Mouse (Mus musculus) testis, adult 2 months (tissue): ENCODE data around the gene Dnajc11. TPM values are rescaled to one million over a fixed set of nuclear protein-coding genes. Genes with fewer than 3 reads are reported as not detected.

Experiments
- H3K27ac ChIP-seq: fragments of 200-500 bp; 2 replicates; pipeline ENCODE4 v1.5.1; 2012; ENCODE audit warnings: low read depth, low read length; ENCODE audit not compliant: control insufficient read depth, insufficient read depth
- H3K27me3 ChIP-seq: fragments of 200-500 bp; 2 replicates; pipeline ENCODE4 v1.6.1; 2012; ENCODE audit warnings: mild to moderate bottlenecking, low read length, moderate library complexity; ENCODE audit not compliant: control insufficient read depth, insufficient read depth
- H3K36me3 ChIP-seq: fragments of 200-500 bp; 2 replicates; pipeline ENCODE4 v1.6.1; 2012; ENCODE audit warnings: mild to moderate bottlenecking, low read length; ENCODE audit not compliant: control insufficient read depth, insufficient read depth
- H3K4me1 ChIP-seq: fragments of 200-500 bp; 2 replicates; pipeline ENCODE4 v1.6.1; 2012; ENCODE audit warnings: low read length; ENCODE audit not compliant: control insufficient read depth, insufficient read depth
- H3K4me3 ChIP-seq: fragments of 200-500 bp; 2 replicates; pipeline ENCODE4 v1.5.1; 2012; ENCODE audit warnings: low read depth, mild to moderate bottlenecking, low read length, moderate library complexity, mixed read lengths; ENCODE audit not compliant: control insufficient read depth
- CTCF ChIP-seq: fragments of 200-500 bp; IDR thresholded peaks from 2 replicates; pipeline ENCODE4 v1.5.1; 2012; ENCODE audit warnings: low read depth, mild to moderate bottlenecking, inconsistent platforms, low read length, moderate library complexity; ENCODE audit not compliant: control insufficient read depth, insufficient read depth, insufficient replicate concordance
- POLR2A ChIP-seq: fragments of 200-500 bp; IDR thresholded peaks from 2 replicates; pipeline ENCODE4 v1.6.1; 2012; ENCODE audit warnings: low read depth, mild to moderate bottlenecking, inconsistent platforms, low read length, moderate library complexity; ENCODE audit not compliant: control insufficient read depth
- polyA plus RNA-seq: library from polyadenylated mRNA; depleted of rRNA; stranded (reverse); fragments of >200 nt; gene quantifications from 2 replicates; pipeline ENCODE4 v1.2.3, GENCODE M21; 2012

The Dnajc11 gene
- polyA plus RNA-seq, 1 experiment, result 31.2 TPM

DNA sequence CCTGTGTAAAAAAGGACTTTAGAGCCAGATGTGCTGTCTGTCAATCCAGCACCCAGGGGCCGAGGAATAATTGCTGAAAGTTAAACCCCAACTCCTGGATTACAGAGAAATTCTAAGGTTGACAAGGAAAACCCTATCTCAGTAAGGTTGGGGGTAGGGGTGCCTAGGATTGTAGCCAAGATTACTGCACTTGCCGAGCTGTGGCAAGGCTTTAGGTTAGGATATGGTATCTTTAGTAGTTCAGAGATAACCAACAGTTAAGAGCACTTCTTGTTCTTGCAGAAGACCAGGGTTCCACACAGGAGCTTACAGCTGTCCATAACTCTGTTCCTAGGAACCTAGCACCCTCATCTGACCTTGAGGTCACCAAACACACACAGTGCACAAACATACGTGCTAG, 64.2 kb downstream of the Dnajc11 start:
- Histone ChIP-seq H3K4me3 (peak overlapping the region; percentile 98; the same call in 1 of the 2 replicates), H3K27ac (no peak overlapping the region), H3K36me3 (no peaks in the 10 kb centered on the region), H3K27me3 (no peaks in the 10 kb centered on the region), H3K4me1 (no peaks in the 10 kb centered on the region; the same call in 1 of the 2 replicates)
- no peak for TF ChIP-seq POLR2A
- TF ChIP-seq CTCF, result no peak

GRCm38 (mm10) chr4:151999481-151999880, 66.0 kb downstream of the Dnajc11 start:
- Histone ChIP-seq H3K4me3 (no peak overlapping the region), H3K4me1 (no peaks in the 10 kb centered on the region; the same call in 1 of the 2 replicates), H3K27me3 (no peaks in the 10 kb centered on the region), H3K27ac (no peak overlapping the region), H3K36me3 (no peaks in the 10 kb centered on the region)
- TF ChIP-seq POLR2A (no peak), CTCF (no peak)

DNA sequence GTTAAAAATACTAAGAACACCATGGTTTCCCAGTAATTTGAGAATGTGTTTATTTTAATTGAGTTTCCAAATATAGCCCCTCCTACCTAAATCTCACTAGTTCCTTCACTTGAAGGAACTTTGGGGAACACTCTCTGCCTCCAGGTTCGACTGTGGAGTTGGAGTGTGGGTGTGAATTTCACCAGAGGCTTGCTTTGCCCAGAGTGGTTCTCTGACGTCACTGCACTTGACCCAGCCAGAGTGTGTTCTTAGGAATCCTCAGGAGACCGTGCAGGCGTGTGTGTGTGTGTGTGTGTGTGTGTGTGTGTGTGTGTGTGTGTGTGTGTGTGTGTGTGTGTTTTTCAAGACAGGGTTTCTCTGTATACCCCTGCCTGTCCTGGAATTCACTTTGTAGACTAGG, 67.4 kb downstream of the Dnajc11 start:
- Histone ChIP-seq H3K27me3 (no peaks in the 10 kb centered on the region), H3K4me3 (no peak overlapping the region), H3K36me3 (no peaks in the 10 kb centered on the region), H3K27ac (no peak overlapping the region), H3K4me1 (no peaks in the 10 kb centered on the region)
- TF ChIP-seq POLR2A (no peak), CTCF (no peak)

DNA sequence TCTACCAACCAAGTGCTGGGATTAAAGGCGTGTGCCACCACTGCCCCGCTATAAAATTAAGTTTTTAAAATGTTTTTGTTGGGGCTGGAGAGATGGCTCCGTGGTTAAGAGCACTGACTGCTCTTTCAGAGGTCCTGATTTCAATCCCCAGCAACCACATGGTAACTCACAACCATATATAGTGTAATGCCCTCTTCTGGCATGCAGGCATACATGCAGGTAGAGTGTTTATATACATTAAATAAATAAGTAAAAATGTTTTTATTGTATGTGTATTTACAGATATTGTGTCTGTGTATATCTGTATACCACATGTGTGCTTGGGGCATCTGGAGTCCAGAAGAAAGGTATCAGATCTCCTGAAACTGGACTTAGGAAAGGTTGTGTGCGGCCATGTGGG, 67.8 kb downstream of the Dnajc11 start:
- Histone ChIP-seq H3K4me1 (no peaks in the 10 kb centered on the region), H3K36me3 (no peaks in the 10 kb centered on the region), H3K4me3 (no peak overlapping the region), H3K27me3 (no peaks in the 10 kb centered on the region), H3K27ac (no peak overlapping the region)
- TF ChIP-seq CTCF (no peak), POLR2A (no peak)

DNA sequence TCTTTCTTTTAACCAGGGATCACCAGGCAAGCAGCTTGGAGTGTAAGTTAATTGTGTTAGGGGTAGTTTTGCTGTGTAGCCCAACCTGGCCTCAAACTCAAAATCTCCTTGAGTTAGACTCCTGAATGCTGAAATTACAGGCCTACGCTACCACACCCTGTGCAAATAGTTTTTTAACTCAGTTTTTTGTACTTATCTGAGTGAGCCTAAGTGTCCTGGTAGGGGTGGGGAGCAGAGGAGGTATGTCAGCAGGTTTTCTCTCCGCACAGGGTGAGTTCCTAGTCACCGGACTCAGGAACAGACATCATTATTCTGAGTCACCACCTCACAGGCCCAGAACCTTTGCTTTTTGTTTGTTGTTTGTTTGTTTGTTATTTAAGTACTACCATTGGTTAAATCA, 68.6 kb downstream of the Dnajc11 start:
- no peaks in the 10 kb centered on the region for H3K4me1 ChIP-seq
- TF ChIP-seq CTCF (no peak), POLR2A (no peak)
- no peak overlapping the region for H3K27ac ChIP-seq
- no peaks in the 10 kb centered on the region for H3K36me3 ChIP-seq
- no peak overlapping the region for H3K4me3 ChIP-seq
- no peaks in the 10 kb centered on the region for H3K27me3 ChIP-seq

DNA sequence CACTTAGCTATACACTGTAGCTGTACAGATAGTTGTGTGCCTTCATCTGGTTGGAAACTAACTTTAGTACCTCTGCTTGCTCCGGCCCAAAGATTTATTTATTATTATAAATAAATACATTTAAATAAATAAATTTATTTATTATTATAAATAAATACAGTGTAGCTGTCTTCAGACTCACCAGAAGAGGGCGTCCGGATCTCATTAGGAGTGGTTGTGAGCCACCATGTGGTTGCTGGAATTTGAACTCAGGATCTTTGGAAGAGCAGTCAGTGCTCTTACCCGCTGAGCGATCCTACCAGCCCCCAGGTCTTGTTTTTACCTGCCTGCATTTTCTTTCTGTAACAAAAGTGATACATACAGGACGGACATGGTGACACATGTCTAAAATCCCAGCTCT, 72.6 kb downstream of the Dnajc11 start:
- TF ChIP-seq CTCF (no peak), POLR2A (no peak)
- Histone ChIP-seq H3K36me3 (no peaks in the 10 kb centered on the region), H3K27me3 (no peaks in the 10 kb centered on the region), H3K27ac (no peak overlapping the region), H3K4me3 (no peak overlapping the region), H3K4me1 (peaks cover 21% of the 10 kb centered on the region)

DNA sequence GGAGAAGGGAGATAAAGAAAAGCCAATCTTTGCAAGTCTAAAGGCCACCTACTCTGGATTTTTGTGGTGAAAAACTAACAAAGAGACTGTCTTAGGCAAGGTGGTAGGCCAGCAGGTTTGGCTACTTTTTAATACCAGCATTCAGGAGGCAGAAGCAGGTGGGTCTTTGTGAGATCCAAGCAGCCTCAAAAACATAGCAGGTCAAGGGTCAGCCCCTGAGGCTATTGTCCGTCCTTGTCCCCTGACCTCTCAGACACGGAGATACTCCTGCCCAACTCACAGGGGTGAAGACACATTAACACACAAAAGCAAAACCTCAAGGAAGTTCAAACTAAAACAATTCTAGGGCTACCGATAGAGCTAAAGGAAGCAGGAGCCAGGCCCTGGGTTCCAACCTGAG, 73.3 kb downstream of the Dnajc11 start:
- Histone ChIP-seq H3K4me1 (peaks cover 21% of the 10 kb centered on the region), H3K27me3 (no peaks in the 10 kb centered on the region), H3K4me3 (no peak overlapping the region), H3K36me3 (no peaks in the 10 kb centered on the region), H3K27ac (no peak overlapping the region)
- TF ChIP-seq CTCF (no peak), POLR2A (no peak)

DNA sequence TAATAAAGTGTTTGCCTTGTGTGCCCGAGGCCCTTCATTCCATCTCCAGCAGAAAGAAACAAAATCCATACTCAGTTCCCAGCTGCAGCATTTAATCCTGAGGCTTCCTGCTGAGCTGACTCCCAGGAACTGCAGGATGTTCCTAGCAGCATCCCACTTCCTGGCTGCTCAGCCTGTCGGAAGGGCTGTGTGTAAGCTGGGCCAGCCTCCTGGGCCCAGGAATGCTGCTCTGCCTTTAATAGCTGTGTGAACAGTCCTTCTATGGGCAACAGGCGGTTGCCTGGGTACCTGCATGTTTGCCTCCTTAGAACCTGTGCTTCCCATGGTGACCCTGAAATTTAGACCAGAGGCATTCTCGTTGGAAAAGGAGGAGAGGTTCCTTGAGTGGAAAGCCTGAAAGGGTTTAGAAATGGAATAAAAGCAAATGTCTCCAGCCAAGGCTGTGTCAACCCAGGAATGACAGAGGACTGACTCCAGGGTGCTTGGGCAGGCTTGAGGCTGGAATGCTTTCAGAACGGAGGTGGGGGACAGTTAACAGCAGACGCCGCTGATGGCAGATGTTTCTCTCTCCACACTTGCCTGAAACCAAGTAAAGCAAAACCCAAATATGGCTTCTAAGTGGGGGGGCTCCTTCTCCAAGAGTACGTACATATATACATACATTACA, 74.1 kb downstream of the Dnajc11 start:
- Histone ChIP-seq H3K4me3 (peak overlapping the region; percentile 84; the same call in 1 of the 2 replicates), H3K4me1 (peaks cover 21% of the 10 kb centered on the region), H3K27ac (peak overlapping the region; percentile 18), H3K36me3 (no peaks in the 10 kb centered on the region), H3K27me3 (no peaks in the 10 kb centered on the region)
- peak; percentile 45; the same call in 1 of the 2 replicates for TF ChIP-seq POLR2A
- TF ChIP-seq CTCF, result no peak
